Mouse (Mus musculus): ENCODE results near the gene Kcnip3.

Kcnip3 gene

DNA sequence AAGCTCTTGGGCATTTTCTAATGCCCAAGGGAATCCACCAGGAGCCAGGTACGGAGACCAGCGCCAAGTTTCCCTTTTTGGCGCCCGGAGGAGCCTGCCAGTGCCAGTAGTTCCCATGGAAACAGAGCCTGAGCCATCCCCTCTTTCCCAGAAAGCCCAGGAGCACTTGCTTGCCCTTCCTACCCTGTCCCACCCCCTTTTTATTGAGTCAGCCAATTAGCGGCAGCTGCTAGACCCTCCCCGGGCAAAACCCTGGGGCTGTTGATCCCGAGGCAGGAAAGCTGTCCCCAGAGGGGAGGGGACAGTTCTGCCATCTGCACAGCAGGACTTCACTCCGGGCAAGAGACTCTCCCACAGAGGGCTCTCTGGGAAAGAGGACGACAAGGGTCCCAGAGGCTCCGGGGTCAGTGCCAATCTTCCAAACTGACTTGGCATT lies at the start of gene Kcnip3:
Kcnip3 (minus strand) TSS at position 89 of the 436 bp plus-strand sequence.
- DNase-seq = no peak

DNA sequence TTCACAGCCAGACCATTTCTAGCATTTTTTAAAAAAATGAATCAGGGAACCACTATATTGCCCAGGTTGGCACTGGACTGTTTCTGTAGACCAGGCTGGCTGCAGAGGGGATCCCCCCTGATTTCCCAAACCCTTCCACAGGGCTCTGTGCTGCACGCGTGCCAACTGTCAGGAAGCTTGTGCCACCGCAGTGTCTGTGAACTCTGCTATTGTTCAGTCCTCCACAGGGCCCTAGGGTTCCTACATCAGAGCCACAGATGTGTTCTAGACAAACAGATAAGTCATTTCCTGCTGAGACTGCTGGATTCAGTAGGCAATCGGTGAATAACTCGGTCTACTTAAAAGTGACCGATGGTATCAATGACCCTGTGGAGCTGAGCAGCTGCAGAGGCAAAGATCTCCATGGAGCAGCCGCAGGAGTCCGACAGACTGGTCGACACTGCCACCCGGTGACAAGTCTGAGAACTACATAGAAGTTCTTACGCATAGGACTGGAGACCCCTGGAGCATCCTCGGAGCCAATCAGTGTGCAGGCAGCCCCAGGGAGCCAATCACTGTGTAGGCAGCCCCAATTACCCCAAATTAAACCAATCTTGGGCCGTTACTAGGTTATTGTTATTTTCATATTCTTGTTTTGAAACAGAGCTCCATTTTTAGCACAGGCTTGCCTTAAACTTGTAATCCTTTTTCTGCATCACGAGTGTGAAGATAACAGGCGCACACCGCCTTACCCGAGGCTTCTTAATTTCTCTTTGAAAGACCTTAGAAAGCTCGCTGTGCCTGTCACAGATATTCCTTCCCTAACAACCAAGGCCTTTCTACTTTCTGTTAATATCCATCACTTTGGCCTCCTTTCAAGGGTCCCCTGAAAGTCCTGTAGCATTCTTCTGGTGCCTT lies 37.4 kb upstream of the Kcnip3 start:
- peak; percentile 92 for DNase-seq

DNA sequence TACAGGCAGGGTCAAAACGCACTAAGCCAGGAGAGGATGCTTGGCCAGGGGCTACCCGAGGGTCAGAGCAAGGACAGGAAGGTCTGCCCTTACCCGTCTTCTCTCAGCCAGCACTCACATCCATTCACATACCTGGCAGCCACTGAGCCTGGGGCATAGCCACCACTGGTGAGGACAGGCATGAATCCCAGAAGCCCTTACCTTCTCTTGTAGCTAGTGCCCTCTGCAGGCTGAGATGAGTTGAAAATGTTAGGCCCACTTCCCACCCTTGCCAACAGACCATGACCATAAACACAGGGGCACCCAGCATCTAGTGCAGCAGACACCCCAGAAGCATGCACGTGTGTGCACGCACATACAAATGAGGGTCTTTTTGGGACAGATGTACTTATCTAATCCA lies 29.2 kb upstream of the Kcnip3 start:
- peak; percentile 35 for DNase-seq

DNA sequence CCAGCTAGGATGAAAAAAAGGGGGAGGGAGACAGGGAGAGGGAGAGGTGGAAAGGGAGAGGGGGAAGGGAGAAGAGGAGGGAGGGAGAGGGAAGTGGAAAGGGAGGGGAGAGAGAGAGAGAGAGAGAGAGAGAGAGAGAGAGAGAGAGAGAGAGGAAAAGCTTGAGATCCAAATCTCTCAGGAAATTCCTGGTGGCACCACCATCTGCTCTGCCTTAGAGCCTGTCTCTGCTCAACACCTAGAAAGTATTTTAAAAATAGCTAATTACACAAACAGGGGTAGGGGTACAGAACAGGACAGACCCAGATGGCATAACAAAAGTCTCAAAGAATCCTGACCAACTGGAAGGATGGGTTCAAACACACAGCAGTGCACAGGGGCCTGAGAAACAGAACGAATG lies 28.6 kb upstream of the Kcnip3 start:
- no peak for DNase-seq

DNA sequence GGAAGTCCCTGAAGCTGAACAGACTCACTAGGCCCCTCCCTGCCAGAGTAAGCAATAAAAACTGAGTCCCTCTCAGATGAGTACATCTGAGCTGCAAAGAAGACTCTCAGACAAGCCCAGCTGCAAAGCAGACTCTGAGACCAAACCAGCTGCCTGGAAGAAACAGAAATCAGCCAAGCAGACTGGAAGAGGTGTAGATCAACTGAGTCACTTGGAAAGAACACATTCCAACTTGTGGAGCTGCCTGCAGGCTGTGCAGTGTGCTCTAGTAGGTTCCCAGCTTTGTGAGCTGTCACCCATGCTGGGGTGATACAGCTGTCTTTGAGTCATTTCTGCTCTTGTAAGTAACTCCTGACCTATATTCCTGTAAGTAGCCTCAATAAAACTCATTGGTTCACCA lies 27.8 kb upstream of the Kcnip3 start:
- DNase-seq = no peak

DNA sequence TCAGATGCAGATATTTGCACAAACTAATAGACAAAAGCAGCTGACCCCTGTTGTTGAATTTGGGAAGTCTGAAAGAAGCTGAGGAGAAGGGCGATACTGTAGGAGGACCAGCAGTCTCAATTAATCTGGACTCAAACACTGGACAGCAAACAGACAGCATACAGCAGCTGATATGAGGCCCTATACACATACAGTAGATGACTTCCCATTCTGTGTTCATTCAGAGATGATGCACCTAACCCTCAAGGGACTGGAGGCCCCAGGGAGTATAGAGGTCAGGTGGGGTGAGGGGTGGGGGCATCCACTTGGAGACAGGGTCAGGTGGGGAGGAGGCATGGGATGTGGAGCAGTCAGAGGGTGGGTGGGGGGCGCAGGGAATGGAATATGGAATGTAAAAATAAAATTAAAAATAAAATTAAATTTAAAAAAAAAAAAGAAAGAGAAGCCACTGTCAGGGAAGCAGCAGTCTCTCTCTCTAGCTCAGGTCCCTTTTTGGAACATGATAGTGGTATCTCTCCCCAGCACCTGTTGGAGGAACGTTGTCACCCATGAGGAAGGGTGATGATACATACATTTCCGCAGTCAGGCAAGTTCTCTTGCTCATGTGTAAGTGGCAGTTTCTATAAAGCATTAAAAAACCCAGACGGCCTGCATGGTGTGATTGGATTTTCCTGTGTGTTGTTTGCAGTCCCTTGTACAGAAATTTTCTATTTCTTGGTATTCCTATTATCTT lies 26.6 kb upstream of the Kcnip3 start:
- no peak for DNase-seq

DNA sequence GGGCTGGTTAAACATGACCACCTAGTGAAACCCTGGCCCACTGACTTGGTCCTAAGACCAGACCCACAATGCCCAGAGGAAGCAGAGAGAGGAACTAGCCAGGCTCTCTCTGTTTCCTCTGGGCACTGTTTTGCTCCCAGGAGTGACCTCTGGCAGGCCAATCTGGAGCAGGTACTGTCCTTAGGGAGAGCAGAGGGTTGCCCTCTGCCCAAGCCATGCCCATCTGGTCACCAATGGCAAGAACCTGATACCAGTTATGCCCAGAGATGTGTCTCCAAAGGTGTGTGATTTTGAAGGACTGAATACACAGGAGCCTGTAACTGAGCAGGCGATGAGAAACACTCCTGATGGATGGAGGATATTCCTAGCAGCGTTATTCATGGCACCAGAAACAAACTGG lies 19.8 kb upstream of the Kcnip3 start:
- DNase-seq = no peak

DNA sequence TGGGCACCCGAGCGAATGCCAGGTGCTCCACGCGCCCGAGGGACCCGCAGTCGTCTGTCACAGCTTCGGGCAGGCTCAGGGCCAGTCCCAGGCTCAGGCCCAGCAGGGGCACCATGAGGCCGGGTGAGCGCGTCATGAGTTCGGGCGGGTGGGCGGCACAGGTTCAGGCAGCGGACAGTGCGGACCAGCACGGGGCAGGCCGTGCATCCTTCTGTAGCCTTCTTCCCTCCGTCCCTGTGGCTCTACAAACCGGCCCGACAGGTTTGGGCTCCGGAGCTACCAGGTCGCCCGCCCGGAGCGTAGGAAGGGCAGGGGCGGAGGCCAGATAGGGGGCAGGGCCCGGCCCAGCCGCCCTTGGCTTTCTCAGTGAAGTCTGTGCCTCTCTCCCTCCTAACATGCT lies 19.3 kb upstream of the Kcnip3 start, which contains the start of gene Prom2:
Prom2 (minus strand) TSS at position 283 of the 400 bp plus-strand sequence.
- no peak for DNase-seq

DNA sequence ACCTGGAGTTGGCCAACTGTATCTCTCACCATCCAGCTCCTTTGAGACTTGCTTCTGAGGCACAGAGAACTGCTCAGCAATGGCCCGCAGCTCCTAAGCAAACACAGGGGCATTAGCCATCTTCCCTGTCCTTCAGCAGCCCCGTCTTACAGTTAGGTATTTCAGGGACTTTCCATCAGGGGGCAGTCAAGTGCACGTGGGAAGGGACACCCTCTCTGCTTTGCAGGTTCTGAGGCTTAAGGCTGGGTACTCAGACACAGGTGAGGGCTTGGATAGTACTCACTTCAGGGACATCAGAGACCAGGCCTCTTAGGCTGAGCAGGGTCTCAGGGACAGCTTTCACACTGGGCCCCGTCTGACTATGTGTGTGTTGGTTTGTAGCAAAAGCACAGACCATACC lies 17.6 kb upstream of the Kcnip3 start:
- peak; percentile 40 for DNase-seq

DNA sequence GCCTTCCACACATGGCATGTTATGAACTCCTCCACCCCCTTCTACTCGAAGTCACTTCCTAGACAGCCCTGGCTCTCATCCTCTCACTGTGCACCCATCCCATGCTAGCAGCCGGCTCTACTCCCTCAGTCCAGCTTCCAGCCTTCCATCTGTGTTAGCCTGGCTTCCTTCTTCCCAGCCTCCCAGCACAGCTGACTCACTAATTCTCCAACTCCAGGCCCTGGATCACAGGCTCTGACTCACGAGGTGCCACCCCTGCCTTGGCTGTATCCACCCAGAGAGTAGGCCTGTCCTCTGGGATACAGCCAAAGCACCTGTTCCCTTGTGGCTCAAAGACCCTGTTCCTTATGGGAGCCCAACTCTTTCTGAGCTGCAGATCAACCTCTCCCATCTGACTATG lies 15.7 kb upstream of the Kcnip3 start:
- no peak for DNase-seq

DNA sequence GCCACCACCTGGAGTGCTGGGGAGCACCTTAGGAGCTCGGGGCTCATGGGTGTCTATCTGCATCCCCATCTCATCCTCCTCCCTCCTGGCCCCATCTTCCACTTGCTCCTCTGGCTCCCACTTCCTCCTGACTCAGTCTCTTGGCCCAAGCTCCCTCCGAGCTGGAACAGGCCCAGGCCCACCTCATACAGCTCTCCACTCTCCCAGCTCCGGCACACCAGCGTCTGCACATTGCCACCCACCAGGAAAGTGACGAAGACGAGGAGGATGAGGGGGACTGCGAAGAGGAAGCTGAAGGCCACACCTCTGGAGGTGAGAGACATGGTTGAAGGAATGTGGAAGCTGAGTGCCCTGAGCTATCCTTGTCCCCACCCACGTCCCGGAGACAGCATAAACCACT lies 13.5 kb upstream of the Kcnip3 start:
- no peak for DNase-seq

DNA sequence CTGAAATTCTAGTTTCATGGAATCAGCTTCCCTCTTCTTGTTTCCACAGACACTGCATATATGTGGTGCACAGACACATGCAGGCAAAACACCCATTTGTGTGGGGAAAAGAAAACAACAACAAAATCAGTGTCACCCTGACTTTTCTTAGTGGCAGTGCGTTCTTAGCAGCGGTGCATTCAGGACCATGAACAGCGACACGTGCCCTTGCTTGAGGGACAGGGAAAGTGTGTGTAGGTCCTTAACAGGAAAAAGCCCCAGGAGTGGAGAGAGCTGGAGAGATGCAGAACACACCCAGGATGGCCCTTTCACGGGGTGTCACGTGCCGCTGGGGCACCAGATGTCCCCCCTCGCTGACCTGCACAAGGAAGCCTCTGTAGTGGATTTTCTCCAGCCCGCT lies 10.5 kb upstream of the Kcnip3 start:
- peak; percentile 11 for DNase-seq

DNA sequence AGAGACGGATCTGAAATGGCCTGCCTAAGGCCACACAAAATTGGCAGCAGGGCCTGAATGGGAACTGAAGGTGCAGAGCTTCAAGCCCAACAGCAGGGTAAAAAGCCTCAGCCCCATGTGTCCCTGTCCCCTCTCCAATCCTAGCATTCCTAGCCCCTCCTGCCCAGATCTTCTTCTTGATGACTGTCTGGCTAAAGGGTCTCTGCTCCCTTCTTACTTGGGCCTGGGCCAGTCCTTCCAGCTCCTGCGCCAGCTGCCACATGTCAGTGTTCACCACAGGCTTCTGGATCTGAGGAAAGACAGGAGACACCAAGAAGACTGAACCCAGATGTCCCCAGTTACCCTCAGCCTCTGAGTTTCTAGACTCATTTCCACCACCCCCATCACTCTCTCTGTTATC lies 9.7 kb upstream of the Kcnip3 start:
- DNase-seq = no peak

DNA sequence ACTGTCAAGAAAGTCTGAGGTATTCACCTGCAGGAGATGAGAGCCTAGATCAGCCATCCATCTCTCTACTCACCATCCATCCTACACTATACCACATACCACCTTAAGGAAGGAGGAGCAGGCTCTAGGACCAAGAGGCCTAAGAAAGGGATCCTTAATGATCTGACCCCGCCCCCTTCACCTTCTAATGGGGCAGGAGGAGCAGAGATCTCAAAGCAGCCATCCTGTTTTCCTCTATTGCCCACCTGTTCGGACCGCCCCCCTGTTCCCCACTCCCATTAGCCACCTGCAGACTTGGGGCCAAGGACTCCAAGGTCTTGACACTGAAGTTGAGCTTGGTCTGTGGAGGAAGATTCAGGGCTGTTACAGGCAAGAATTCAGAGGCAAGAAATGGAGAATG lies 8.5 kb upstream of the Kcnip3 start:
- no peak for DNase-seq

DNA sequence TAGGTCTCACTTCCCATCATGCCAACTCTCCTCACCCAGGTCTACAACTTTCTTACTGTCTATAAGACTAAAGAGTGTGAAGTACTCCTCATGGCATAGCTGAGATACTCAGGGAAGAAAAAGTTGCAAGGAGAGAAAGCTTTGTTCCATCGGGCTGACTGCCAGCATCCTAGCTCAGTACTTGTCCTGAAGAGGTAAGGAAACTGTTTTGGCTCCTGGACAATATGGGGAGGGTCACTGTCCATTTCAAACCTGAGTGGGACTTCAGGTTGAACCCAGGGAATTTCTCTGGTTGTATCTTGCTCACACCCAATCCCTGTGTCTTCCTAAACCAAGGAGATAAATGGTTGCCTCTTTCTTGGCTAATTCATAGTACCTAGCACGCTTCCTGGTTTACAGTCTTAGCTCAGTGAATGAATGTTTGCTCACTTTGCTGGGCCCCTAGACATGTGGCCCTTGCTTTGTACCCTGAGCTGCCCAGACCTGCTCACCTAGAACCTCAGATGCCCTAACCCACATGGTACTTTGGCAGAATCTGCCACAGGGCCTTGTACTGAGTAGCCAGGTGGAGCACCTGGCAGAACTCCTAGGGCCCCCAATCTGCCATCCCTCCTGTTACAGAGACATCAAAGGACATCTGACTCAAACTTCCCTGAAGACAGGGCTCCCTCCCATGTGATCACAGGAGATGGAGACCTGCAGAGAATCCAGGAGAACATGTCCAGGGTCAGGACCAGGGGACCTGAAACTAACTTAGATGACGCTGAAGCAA lies 3.3 kb upstream of the Kcnip3 start:
- DNase-seq = no peak

DNA sequence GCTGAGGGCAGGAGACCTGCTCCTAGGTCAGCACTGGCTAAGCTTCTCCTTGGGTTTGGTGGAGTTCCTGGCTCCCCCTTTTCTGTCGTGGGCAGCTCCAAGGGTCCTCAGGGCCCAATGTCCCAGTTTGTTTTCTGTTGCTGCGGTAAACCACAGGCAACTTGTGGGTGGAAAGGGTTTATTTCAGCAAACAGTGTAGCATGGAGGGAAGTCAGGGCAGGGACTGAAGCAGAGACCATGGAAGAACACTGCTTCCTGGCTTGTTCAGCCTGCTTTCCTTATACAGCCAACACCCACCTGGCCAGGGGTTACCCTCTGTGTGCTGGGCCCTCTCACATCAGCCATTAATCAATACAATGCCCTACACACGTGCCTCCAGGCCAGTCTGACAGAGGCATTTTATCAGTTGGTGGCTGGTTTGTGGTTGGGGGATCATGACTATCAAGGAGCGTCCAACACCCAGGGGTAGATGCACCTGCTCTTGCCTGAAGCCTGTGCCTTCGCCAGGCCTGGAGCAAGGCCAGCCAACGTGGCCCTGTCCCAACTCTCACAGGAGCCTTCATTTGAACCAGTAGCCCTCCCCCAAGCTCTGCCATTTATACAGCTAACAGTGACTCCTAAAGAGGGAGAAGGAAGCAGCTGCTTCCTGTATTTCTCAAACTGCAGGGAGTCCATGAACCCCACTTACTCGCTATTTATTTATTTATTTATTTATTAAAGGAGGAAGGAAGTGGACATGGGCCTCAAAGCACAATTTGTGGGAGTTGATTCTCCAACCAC lies 2.2 kb upstream of the Kcnip3 start:
- no peak for DNase-seq

DNA sequence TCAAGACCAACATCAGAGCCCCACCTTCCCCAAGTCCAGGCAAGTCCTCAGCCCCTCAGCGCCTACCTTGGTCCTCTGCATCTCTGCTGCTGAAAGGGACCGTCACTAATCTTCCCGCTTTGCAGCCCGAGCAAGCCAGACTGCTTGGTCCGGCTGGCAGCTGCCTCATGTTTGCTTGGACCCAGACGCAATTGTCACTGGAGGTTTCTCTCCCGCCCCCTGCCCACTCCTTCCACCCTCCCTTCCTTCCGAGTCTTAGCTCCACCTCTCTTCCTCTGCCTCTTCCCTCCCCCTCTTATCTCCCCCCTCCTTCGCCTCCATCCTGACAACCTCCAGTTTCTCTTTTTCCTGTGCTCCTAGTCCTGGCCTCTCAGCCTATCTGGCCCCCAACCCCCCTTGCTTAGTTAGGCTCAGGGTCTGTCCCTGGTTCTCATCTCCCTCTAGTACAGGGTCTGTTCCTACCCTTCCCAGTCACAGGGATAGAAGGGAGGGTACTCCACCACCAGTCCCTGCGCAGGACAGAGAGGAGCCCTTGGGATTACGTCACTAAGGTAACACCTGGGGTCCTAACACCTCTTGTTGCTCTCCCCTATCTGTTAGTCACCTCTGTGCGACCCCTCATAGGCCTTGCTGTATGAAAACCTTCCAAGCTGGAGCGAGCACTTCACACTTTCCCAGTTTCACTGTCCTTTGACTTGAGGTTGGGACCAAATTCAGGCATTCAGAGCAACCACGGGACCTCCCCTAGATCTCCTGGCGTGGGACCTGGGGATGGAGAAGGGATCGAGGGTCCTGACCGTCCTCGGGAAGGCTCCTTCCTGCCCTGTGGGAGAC lies 505 bp downstream of the Kcnip3 start:
- DNase-seq = no peak

DNA sequence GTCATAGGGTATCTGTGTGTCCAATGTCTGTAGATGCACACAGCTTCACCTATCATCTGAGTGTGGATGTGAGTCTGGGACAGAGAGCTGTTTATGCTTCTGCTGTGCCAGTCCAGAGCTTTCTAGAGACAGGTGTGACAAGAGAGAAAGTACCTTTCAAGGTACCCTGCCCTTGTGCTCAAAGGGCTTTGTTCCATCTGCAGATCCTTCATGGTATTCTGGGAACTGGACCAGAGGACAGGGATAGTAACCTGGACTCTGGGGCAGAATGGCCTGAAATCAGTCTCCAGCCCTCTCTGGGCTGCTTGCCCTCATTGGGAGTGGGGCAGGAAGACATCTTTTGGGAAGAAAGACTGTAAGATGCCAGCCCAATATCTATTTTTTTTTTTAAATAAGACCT lies 1.8 kb downstream of the Kcnip3 start:
- no peak for DNase-seq

DNA sequence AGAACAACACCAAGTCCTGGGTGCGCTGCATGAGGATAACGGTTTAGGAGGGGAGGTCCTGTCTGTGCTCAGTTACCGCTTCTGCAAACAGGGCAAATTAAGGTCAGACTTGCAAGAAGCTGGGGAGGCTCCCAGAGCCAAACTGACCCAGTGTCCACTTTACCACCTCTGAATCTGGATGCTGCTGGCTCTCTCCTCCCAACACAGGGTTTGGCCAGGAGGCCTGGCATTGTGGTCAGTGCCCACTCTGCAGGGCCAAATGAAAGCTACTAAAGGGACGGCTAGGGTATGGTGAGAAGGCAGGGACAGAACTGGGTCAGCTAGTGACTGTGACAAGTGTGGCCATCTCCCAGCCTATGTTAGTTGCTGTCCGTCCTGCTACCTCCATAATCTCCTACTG lies 2.6 kb downstream of the Kcnip3 start:
- DNase-seq = no peak

DNA sequence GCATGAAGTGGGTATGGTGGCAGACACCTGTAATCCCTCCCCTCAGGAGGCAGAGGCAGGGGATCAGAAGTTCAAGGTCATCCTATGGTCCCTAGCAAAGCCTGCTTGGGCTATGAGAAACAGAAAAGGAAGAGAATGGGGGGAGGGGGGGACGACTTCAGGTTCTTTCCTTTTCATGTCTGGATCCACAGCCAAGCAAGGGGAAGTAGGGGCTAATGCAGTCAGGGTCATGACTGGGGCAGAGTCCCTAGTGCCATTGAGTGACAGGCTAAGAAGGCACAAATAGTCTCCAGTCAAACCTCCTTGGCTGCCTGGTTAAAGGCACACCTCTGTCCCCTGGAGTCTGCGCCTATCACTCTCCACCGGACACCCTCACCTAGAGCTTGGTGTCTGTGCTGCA lies 3.1 kb downstream of the Kcnip3 start:
- no peak for DNase-seq

DNA sequence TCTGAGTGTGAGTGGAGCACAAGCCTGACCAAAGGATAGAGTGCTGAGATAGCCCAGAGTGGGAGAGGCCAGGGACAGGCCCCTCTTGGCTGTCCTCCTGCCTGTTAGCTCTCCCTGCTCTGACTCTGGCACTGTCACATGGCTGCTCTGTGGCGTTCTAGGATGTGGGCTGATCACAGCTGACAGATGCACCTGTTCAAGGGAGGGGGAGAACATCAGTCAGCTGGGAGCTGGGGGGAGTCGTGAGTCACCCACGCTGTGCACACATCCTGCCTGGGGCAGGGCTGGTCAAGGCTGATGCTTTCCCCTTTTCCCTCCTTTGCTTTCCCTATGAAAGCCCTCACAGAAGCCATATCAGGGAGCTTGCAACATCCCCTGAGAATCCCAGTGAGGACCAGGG lies 3.6 kb downstream of the Kcnip3 start:
- DNase-seq = peak; percentile 76

DNA sequence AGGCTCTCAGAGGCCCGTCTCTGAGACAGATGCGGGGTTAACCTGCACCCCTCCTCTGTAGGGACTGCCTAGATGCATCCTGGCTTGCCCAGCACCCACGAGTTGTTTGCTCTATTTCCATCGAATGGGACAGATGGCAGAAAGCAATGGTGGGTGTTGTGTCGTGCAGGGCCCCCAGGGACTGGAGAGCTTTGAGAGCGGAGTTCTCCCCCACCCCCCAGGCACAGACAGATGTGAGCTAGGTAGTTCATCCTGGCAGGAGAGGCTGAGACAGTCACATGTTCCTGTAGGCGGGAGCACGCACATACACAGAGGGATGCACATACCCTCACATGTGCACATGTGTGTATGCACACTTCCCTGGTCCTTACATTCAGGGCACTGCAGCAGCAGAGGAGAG lies 4.8 kb downstream of the Kcnip3 start:
- DNase-seq = peak; percentile 26
